Mouse (Mus musculus) stomach, embryonic 15.5 days (tissue): Measurements from ENCODE around the gene Gm27179. TPM values are rescaled to one million over a fixed set of nuclear protein-coding genes. Genes with fewer than 3 reads are reported as not detected.
"Not testable (repeated sequence)": the region's sequence is repeated elsewhere in the genome, so short reads cannot be mapped to it uniquely, and the experiment has no call there.

Experiments used
- ATAC-seq: fragments of 200-750 bp; cut with Nextera tagmentation; 2 replicates; pipeline ENCODE4 v1.8.0; 2017; ENCODE audit warnings: low read depth, moderate number of reproducible peaks, moderate TSS enrichment; ENCODE audit not compliant: insufficient read depth, low FRiP score
- H3K27ac ChIP-seq: fragments of 300-500 bp; sonication (generic); 2 replicates; pipeline ENCODE4 v1.5.1; 2015; ENCODE audit warnings: mild to moderate bottlenecking, inconsistent platforms
- H3K27me3 ChIP-seq: fragments of 300-500 bp; sonication (generic); replicated peaks from 2 replicates; pipeline ENCODE4 v1.6.1; 2015; ENCODE audit warnings: inconsistent platforms
- H3K36me3 ChIP-seq: fragments of 300-500 bp; sonication (generic); 2 replicates; pipeline ENCODE4 v1.6.1; 2015; ENCODE audit warnings: inconsistent platforms
- H3K4me1 ChIP-seq: fragments of 300-500 bp; sonication (generic); 2 replicates; pipeline ENCODE4 v1.6.1; 2015; ENCODE audit warnings: inconsistent platforms
- H3K4me2 ChIP-seq: fragments of 300-500 bp; sonication (generic); 2 replicates; pipeline ENCODE4 v1.6.1; 2015; ENCODE audit warnings: mild to moderate bottlenecking, inconsistent platforms
- H3K4me3 ChIP-seq: fragments of 300-500 bp; sonication (generic); replicated peaks from 2 replicates; pipeline ENCODE4 v1.5.1; 2015; ENCODE audit warnings: inconsistent platforms
- H3K9ac ChIP-seq: fragments of 300-500 bp; sonication (generic); 2 replicates; pipeline ENCODE4 v1.6.1; 2015; ENCODE audit warnings: inconsistent platforms
- H3K9me3 ChIP-seq: fragments of 300-500 bp; sonication (generic); 2 replicates; pipeline ENCODE4 v1.6.1; 2016; ENCODE audit warnings: inconsistent platforms
- WGBS: fragments of 180-500 bp; shearing (Covaris S2); methylation state at CpG from one replicate; pipeline ENCODE4 v1.1.7; 2015; 5-methylcytosine and 5-hydroxymethylcytosine counted together
- polyA plus RNA-seq: library from polyadenylated mRNA; unstranded; fragments of >200 nt; fragmentation: Nextera tagmentation; extraction: Ambion mirVana; gene quantifications from 2 replicates; pipeline ENCODE4 v1.2.1, GENCODE M21; 2015

Gene Gm27179
- polyA plus RNA-seq, 1 experiment from 2014 or later, result not detected

GRCm38 (mm10) chr14:69507000-69507399 is 5.3 kb downstream of the Gm27179 start:
- H3K9me3 ChIP-seq, H3K4me3 ChIP-seq, ATAC-seq, H3K4me1 ChIP-seq, H3K27ac ChIP-seq, H3K36me3 ChIP-seq, H3K27me3 ChIP-seq, H3K4me2 ChIP-seq, H3K9ac ChIP-seq: not testable (repeated sequence)
- no CpG with 5 or more reads among the region's 1 CpGs for WGBS

DNA sequence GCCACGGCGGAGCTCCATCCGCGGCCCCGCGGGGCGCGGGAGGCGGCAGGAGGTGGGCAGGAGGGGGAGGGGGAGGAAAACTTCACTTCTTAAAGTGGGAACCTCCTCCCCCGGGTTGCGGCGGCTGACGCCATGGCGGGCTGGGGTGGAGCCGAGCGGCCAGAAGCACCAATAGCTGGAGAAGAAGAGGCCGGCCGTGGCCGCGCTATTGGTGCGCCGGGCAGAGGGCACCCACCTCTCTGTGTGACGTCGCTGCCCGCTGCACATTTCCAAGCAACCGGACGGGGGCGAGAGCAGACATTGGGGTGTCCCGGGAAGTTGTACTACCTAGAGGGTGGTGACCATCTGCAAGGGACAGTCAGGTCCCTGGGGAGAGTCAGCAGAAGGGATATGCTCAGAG is 9.2 kb downstream of the Gm27179 start, which contains the start of gene Gm16867:
Gene Gm16867 (minus strand): TSS at position 189 of the 400 bp plus-strand sequence.
- not testable (repeated sequence) for H3K27ac ChIP-seq, H3K9ac ChIP-seq, H3K9me3 ChIP-seq, H3K4me3 ChIP-seq, H3K27me3 ChIP-seq, H3K4me2 ChIP-seq, H3K4me1 ChIP-seq, H3K36me3 ChIP-seq
- peak; percentile 98 for ATAC-seq
- no CpG with 5 or more reads among the region's 29 CpGs for WGBS

DNA sequence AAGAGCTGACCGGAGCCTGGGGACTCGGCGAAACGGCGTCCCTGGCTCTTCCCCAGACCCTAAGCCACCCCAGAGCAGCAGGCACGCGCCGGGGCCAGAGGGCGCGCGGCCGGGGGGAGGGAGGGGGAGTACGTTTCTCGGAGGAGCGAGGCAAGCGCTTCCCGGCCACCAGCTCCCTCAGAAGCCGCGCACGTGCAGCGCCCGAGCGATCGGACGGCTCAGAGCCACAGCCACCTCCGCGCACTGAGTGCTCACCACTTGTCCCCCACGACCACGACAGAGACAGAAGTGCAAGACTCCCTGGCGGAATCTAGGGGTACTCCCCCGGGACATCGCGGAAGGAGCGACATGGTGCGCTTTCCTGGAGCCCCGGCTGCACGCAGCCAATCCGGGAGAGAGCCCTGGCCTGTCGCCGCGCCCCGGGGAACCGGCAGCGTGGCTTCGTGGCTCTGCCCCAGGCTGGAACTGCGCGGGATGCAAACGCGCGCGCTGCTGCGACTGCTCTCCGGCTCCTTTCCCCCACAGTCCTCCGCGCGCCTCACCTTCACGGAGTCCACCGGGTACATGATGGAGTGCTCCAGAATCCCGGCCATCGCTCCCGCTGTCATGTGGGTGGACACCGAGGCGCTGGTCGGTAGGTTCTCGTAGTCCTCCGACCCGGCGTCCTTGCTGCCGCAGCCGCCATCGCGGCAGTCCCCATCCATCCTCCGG is 9.8 kb downstream of the Gm27179 start:
- not testable (repeated sequence) for H3K9me3 ChIP-seq, H3K9ac ChIP-seq, H3K4me3 ChIP-seq, H3K4me2 ChIP-seq, H3K4me1 ChIP-seq, H3K27ac ChIP-seq, H3K36me3 ChIP-seq, H3K27me3 ChIP-seq
- WGBS, result no CpG with 5 or more reads among the region's 73 CpGs
- ATAC-seq, result peak; percentile 32; the same call in 1 of the 2 replicates

DNA sequence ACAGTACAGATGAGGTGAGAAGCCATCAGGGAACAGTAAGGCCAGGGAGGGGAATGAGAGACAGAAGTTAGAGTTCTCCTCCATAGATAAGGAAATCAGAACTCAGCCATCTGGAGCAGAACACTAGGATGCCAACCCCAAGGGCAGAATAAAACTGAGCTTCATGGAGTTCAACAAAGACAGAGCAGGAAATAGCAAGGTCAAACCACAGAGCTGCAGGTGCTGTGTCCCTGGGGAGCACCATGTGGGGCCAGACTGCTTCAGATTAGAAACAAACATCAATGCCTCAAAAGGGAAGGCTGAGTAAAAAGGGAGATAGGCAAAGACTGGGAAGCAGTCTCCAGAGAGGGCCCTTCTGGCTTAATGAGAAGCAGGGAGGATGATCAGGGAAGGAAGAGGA is 16.1 kb downstream of the Gm27179 start:
- H3K9me3 ChIP-seq, ATAC-seq, H3K9ac ChIP-seq, H3K4me1 ChIP-seq, H3K36me3 ChIP-seq, H3K4me2 ChIP-seq, H3K27me3 ChIP-seq, H3K4me3 ChIP-seq, H3K27ac ChIP-seq: not testable (repeated sequence)

DNA sequence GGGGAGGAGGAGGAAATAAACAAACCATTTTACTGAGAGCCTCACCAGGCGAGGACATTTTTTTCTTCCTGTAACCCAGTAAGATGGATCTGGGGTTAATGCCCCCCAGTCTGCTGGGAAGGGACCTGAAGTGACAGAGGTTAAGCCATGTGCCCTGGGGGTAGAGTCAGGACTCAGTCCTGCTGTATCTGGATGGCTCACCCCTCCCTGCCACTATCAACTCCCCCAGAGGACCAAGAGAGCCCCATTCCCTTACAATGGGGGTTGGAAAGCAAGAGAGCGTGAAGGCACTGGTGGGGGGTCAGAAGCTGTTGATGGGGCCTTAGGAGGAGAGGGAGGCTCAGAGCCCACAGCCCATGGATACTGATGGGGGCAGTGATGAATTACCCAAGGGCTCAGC is 17.4 kb downstream of the Gm27179 start:
- H3K4me1 ChIP-seq, H3K9me3 ChIP-seq, H3K9ac ChIP-seq, H3K4me3 ChIP-seq, ATAC-seq, H3K36me3 ChIP-seq, H3K27ac ChIP-seq, H3K4me2 ChIP-seq, H3K27me3 ChIP-seq: not testable (repeated sequence)
- no CpG with 5 or more reads among the region's 2 CpGs for WGBS

DNA sequence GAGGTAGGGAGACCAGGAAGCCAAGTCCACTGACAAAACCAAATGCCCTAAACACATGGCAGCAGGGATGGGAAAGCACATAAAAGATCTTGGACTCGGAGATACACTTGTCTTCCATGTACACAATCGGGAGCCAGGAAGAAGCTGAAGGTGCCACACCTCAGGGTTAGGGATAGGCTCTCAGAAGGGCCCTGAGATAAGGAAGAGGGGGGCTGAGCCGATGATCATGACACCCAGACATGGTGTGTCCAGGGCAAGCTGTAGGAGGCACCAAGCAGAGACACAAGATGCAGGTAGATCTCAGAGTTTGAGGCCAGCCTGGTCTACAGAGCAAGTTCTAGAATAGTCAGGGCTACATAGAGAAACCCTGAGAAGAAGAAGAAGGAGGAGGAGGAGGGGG is 17.8 kb downstream of the Gm27179 start:
- not testable (repeated sequence) for H3K9ac ChIP-seq, H3K36me3 ChIP-seq, H3K9me3 ChIP-seq, H3K27me3 ChIP-seq, H3K4me3 ChIP-seq, H3K27ac ChIP-seq, H3K4me2 ChIP-seq, H3K4me1 ChIP-seq
- WGBS, result no CpG with 5 or more reads among the region's 3 CpGs
- peak; percentile 79 for ATAC-seq

- WGBS, result no CpG with 5 or more reads among the region's 10 CpGs
- ATAC-seq, H3K4me1 ChIP-seq, H3K9ac ChIP-seq, H3K4me2 ChIP-seq, H3K27me3 ChIP-seq, H3K36me3 ChIP-seq, H3K9me3 ChIP-seq, H3K4me3 ChIP-seq, H3K27ac ChIP-seq: not testable (repeated sequence)
Observed at GRCm38 (mm10) chr14:69488001-69488400, 24.3 kb downstream of the Gm27179 start.

- no CpG with 5 or more reads among the region's 18 CpGs for WGBS
- not testable (repeated sequence) for H3K9ac ChIP-seq, H3K27me3 ChIP-seq, H3K27ac ChIP-seq, H3K4me1 ChIP-seq, ATAC-seq, H3K36me3 ChIP-seq, H3K9me3 ChIP-seq, H3K4me2 ChIP-seq, H3K4me3 ChIP-seq
Observed at GRCm38 (mm10) chr14:69485466-69486135, 26.7 kb downstream of the Gm27179 start.

DNA sequence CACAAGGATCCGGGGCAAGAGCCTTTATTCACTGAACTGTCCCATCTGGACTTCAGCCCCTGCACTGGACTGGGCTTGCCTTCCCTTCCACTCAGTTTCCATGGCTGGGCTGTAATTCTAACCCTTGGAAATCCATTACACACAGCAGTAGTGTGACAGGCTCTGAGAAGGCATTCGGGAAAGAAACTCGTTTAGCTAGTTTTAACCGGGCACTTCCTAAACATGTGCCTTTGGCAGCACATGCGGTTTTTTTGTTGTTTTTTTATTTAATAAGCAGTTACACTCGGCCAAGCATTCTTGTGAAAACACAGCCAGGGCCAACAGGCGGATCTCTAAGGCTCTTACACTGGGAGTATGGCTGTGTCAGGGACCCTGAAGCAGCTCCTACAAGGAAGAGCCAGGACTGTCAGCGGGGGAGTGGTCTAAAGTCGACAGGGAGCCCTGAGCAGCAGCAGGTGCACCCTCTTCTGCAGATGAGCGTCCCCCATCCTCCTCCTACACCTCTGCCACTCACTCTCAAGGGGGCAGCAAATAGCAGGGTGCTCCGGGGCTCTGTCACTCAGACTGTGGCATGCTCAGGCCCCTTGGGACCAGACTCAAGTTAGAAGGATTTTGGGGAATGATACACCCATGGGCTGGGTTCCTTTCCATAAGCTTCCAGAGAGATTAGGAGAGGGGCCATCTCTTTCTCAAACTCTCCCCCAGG is 38.3 kb downstream of the Gm27179 start:
- not testable (repeated sequence) for H3K4me2 ChIP-seq, H3K27ac ChIP-seq, H3K4me1 ChIP-seq, H3K9ac ChIP-seq, H3K36me3 ChIP-seq, H3K9me3 ChIP-seq, H3K27me3 ChIP-seq, H3K4me3 ChIP-seq
- no CpG with 5 or more reads among the region's 11 CpGs for WGBS
- peak; percentile 22; the same call in 1 of the 2 replicates for ATAC-seq

DNA sequence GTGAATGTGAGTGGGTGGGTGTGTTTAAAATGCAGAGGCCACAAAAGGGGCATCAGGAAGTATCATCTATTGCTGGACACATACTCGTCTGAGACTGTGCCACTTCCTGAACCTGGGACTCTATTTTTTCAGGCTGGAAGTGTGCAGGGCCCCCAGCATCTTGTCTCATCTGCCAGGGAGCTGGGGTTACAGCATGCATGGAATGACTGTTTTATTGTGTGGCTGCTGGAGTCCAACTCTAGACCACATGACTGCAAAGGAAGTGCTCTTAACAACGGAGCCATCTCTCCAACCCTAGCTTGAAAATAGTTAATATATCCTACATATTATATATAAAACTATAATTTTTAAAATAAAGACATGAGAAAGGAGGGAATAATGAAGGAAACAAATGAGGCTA is 39.0 kb downstream of the Gm27179 start:
- not testable (repeated sequence) for H3K4me1 ChIP-seq, H3K36me3 ChIP-seq, H3K4me3 ChIP-seq, H3K4me2 ChIP-seq, H3K9me3 ChIP-seq, H3K27ac ChIP-seq, H3K9ac ChIP-seq, H3K27me3 ChIP-seq, ATAC-seq
- WGBS, result no CpG with 5 or more reads among the region's 2 CpGs

GRCm38 (mm10) chr14:69470122-69470708 is 42.1 kb downstream of the Gm27179 start:
- no CpG with 5 or more reads among the region's 8 CpGs for WGBS

More at GRCm38 (mm10) chr14:69470122-69470708, 42.1 kb downstream of the Gm27179 start:
- not testable (repeated sequence) for H3K4me2 ChIP-seq, H3K4me3 ChIP-seq, H3K36me3 ChIP-seq, H3K27ac ChIP-seq, H3K9me3 ChIP-seq, ATAC-seq, H3K27me3 ChIP-seq, H3K4me1 ChIP-seq, H3K9ac ChIP-seq
